Mouse (Mus musculus): ENCODE results near the gene Vasn. TPM values are rescaled to one million over a fixed set of nuclear protein-coding genes. Genes with fewer than 3 reads are reported as not detected.

Gene Vasn
- total RNA-seq, 2 experiments from 2014 or later: 5.7 to 6.2 TPM

- no peak for DNase-seq (ENCODE audit: low spot score in 2 of 2)
- peak overlapping the region; percentile 82 for H3K27ac ChIP-seq
These were observed 695 bp downstream of the Vasn start for GRCm38 (mm10) chr16:4640267-4641005.

DNA sequence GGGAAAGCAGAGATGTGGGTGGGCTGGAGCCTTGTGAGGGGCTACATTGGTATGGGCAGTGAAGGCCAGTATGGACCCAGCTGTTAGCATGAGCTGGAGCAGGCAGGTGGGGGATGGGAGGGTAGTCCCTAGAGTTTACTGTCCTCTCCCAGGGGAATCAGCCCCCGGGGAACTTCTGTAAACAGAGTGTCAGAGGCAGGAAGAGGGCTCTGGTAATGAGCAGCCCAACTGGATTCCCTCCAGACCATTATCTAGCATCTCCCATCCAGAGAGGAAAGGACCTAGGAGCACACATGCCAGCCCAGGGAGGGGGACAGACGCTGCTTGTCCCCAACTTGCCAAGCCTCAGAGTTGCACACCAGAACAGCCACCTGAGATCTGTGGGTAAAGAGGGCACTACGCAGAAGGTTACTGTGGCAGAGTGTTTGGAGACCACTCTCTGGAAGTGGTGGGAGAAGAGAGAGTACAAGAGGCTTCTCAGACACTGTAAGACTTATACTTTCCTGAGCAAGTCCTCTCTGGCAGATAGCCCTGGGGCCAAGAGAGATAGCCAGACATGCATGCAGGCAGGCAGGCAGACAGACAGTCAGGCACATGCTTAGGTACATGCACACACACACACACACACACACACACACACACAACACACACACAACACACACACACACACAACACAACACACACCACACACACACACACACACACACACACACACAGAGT lies 1.5 kb downstream of the Vasn start:
- H3K27ac ChIP-seq: peak overlapping the region; percentile 82
- peak overlapping the region; percentile 62; the same call in 1 of the 2 replicates for H3K4me3 ChIP-seq
- no peak for TF ChIP-seq CTCF (conservative IDR thresholded peaks at IDR 0.05)
- no peak for DNase-seq (ENCODE audit: low spot score in 2 of 2)

More at GRCm38 (mm10) chr16:4640267-4641005, 695 bp downstream of the Vasn start:
- H3K4me3 ChIP-seq: peak overlapping the region; percentile 62
- no peak for TF ChIP-seq CTCF (conservative IDR thresholded peaks at IDR 0.05)

GRCm38 (mm10) chr16:4642190-4642589 lies 2.4 kb downstream of the Vasn start:
- no peak for DNase-seq (ENCODE audit: low spot score in 2 of 2)
- H3K27ac ChIP-seq: peak overlapping the region; percentile 60
- no peak overlapping the region for H3K4me3 ChIP-seq
- TF ChIP-seq CTCF (conservative IDR thresholded peaks at IDR 0.05): no peak

DNA sequence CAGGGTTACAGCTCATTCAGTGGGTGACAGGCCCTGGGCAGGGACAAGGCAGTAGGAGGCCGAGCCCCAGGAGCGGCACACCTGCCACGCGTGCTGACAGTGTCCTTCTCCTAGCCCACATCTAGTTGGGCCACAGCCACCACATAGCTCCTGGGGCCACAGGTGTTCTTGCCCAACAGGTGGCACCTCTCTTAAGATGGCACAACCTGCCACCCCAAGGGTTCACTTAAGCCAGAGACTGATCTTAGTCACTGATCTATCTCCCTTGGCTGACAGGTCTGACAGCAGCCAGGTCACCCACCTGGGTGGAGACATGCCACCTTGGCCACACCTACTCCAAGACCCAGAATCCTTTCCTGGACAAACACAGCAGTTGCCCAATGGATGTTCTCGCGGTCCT lies 3.2 kb downstream of the Vasn start:
- no peak for DNase-seq (ENCODE audit: low spot score in 2 of 2)
- no peak overlapping the region for H3K4me3 ChIP-seq
- peak overlapping the region; percentile 60; the same call in 1 of the 2 replicates for H3K27ac ChIP-seq
- no peak for TF ChIP-seq CTCF (conservative IDR thresholded peaks at IDR 0.05)

DNA sequence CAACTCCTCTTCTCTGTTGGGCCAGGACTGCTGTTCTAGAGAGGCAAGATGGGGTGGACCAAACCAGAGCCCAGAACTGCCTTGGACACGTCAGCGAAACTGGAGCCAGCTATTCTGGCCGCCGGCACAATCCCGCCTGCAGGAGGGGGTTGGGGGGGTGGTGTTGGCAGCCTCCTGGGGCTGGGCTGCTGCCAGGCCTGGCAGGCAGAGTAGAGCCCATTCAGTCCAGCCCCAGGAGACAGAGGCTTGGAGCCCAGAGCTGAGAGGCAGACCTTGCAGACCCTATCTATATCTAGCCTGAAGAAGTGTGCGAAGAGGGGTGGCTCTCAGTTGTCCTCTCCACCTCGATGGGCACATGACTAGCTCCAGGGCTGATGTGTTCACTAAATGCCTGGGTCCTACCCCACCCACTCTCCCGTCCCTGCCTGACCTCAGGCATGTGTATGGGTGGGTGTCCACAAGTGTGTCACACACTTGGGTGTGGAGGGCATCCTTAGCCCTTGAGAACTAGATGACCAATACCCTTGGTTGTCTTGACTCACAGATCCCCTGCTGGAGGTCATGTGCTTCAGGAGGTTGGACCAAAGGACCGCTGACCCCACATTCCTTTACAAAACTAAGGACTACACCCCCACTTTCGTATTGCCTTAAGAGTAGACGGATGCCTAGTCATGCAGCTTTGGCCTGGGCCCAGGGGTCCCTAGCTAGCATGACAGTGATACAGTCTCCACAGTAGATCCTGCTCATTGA lies 4.1 kb downstream of the Vasn start:
- peak; percentile 72 to 82 for DNase-seq (ENCODE audit: low spot score in 2 of 2)
- peak overlapping the region; percentile 60 for H3K27ac ChIP-seq
- no peak overlapping the region for H3K4me3 ChIP-seq
- 0 out of 2 replicates have a peak, but pooled peaks have one; percentile 18 for TF ChIP-seq CTCF (conservative IDR thresholded peaks at IDR 0.05)

- no peak for TF ChIP-seq CTCF (conservative IDR thresholded peaks at IDR 0.05)
- no peak overlapping the region for H3K4me3 ChIP-seq
- H3K27ac ChIP-seq: no peak overlapping the region
- no peak for DNase-seq (ENCODE audit: low spot score in 2 of 2)
These were observed 6.1 kb downstream of the Vasn start for GRCm38 (mm10) chr16:4645867-4646266.

DNA sequence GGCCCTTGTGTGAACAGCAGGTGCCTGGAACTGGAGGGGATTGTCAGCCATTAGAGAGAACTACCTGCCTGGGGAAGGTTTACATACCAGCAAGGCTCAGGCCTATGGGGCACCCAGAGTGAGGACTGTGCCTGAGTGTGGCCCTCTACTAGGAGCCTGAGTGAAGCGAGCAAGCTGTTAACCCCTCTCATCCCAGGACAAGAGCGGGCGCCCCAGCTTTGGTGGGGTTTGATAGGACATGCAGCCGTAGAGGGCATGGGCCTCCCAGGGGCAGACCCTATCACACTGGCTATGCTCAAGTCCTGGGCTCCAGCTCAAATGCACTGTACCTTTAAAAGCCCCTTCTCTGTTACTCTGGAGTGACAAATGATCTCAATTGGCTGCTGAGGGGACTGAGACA lies 7.1 kb downstream of the Vasn start:
- DNase-seq (ENCODE audit: low spot score in 2 of 2): no peak
- no peak for TF ChIP-seq CTCF (conservative IDR thresholded peaks at IDR 0.05)
- Histone ChIP-seq H3K4me3 (no peak overlapping the region), H3K27ac (0 out of 2 replicates have a peak overlapping the region, but pooled peaks have one; percentile 52)

GRCm38 (mm10) chr16:4647651-4648141 lies 8.0 kb downstream of the Vasn start:
- TF ChIP-seq CTCF (conservative IDR thresholded peaks at IDR 0.05): no peak
- H3K4me3 ChIP-seq: no peak overlapping the region
- peak overlapping the region; percentile 52 for H3K27ac ChIP-seq
- no peak for DNase-seq (ENCODE audit: low spot score in 2 of 2)

GRCm38 (mm10) chr16:4648416-4649023 lies 8.8 kb downstream of the Vasn start:
- H3K27ac ChIP-seq: no peak overlapping the region
- no peak overlapping the region for H3K4me3 ChIP-seq
- no peak for DNase-seq (ENCODE audit: low spot score in 2 of 2)
- no peak for TF ChIP-seq CTCF (conservative IDR thresholded peaks at IDR 0.05)

DNA sequence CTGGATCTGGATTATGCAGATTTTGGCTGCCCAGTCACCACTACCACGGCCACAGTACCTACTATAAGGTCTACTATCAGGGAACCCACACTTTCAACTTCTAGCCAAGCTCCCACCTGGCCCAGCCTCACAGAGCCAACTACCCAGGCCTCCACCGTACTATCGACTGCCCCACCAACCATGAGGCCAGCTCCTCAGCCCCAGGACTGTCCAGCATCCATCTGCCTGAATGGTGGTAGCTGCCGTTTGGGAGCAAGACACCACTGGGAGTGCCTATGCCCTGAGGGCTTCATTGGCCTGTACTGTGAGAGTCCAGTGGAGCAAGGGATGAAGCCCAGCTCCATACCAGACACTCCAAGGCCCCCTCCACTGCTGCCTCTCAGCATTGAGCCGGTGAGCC lies 9.5 kb downstream of the Vasn start:
- Histone ChIP-seq H3K4me3 (no peak overlapping the region), H3K27ac (no peak overlapping the region)
- TF ChIP-seq CTCF (conservative IDR thresholded peaks at IDR 0.05): no peak
- DNase-seq (ENCODE audit: low spot score in 2 of 2): no peak

DNA sequence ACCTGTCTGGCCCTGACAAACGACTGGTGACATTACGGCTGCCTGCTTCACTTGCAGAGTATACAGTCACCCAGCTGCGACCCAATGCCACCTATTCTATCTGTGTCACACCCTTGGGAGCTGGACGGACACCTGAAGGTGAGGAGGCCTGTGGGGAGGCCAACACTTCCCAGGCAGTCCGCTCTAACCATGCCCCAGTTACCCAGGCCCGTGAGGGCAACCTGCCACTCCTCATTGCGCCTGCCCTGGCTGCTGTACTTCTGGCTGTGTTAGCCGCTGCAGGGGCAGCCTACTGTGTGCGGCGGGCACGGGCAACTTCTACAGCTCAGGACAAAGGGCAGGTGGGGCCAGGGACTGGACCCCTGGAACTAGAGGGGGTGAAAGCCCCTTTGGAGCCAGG lies 10.0 kb downstream of the Vasn start:
- Histone ChIP-seq H3K4me3 (no peak overlapping the region), H3K27ac (no peak overlapping the region)
- no peak for TF ChIP-seq CTCF (conservative IDR thresholded peaks at IDR 0.05)
- DNase-seq (ENCODE audit: low spot score in 2 of 2): no peak

DNA sequence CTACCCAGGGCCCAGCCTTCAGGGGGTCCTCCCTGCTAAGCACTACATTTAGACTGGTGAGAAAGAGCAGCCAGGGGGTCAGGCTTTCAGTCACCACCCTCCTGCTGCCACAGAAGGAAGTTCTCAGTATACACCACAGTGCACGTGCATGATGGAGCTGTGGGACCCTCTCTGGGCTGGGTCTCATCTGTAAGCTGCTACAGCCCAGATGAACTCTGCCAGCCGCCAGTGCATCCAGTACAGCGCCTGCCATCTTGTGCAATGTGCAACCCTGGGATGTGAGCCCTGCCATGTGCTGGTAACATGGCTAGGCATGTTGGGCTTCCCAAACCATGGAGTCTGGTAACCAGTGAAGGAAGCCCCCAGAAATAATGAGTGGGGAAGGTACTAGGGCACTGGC lies 10.4 kb downstream of the Vasn start:
- no peak for DNase-seq (ENCODE audit: low spot score in 2 of 2)
- H3K4me3 ChIP-seq: no peak overlapping the region
- TF ChIP-seq CTCF (conservative IDR thresholded peaks at IDR 0.05): no peak
- H3K27ac ChIP-seq: no peak overlapping the region
